Mouse (Mus musculus) neural tube, embryonic 11.5 days (tissue): ENCODE measurements around the gene Eya4. TPM values are rescaled to one million over a fixed set of nuclear protein-coding genes. Genes with fewer than 3 reads are reported as not detected.

Experiments
- ATAC-seq: fragments of 200-750 bp; cut with Nextera tagmentation; 2 replicates; pipeline ENCODE4 v1.8.0; 2017; ENCODE audit warnings: moderate number of reproducible peaks, mild to moderate bottlenecking, moderate TSS enrichment, moderate library complexity; ENCODE audit not compliant: insufficient read depth, low FRiP score, low TSS enrichment
- DNase-seq: peaks from one replicate; pipeline ENCODE4 v3.0.0-alpha.2; 2015; ENCODE audit warnings: low spot score
- H3K27ac ChIP-seq: fragments of 300-500 bp; sonication (generic); 2 replicates; pipeline ENCODE4 v1.5.1; 2014; ENCODE audit warnings: low read depth, mild to moderate bottlenecking, low read length
- H3K27me3 ChIP-seq: fragments of 300-500 bp; sonication (generic); 2 replicates; pipeline ENCODE4 v1.6.1; 2014; ENCODE audit warnings: mild to moderate bottlenecking, low read length, mixed read lengths; ENCODE audit not compliant: control insufficient read depth, insufficient read depth
- H3K36me3 ChIP-seq: fragments of 300-500 bp; sonication (generic); 2 replicates; pipeline ENCODE4 v1.6.1; 2014; ENCODE audit warnings: mild to moderate bottlenecking, low read length, moderate library complexity, mixed read lengths; ENCODE audit not compliant: control insufficient read depth, insufficient read depth
- H3K4me1 ChIP-seq: fragments of 300-500 bp; sonication (generic); 2 replicates; pipeline ENCODE4 v1.6.1; 2014; ENCODE audit warnings: low read length, mixed read lengths; ENCODE audit not compliant: control insufficient read depth, insufficient read depth
- H3K4me2 ChIP-seq: fragments of 300-500 bp; sonication (generic); 2 replicates; pipeline ENCODE4 v1.6.1; 2014; ENCODE audit warnings: low read depth, mild to moderate bottlenecking, moderate library complexity
- H3K4me3 ChIP-seq: fragments of 300-500 bp; sonication (generic); 2 replicates; pipeline ENCODE4 v1.5.1; 2014; ENCODE audit warnings: low read depth, low read length
- H3K9ac ChIP-seq: fragments of 300-500 bp; sonication (generic); 2 replicates; pipeline ENCODE4 v1.6.1; 2014; ENCODE audit warnings: mild to moderate bottlenecking, low read length
- H3K9me3 ChIP-seq: fragments of 300-500 bp; sonication (generic); 2 replicates; pipeline ENCODE4 v1.6.1; 2016; ENCODE audit warnings: low read length; ENCODE audit not compliant: control insufficient read depth
- WGBS: fragments of 180-500 bp; shearing (Covaris S2); extraction: QIAGEN DNeasy Blood & Tissue Kit; methylation state at CpG from one replicate; pipeline ENCODE4 v1.1.7; 2014; 5-methylcytosine and 5-hydroxymethylcytosine counted together
- polyA plus RNA-seq: library from polyadenylated mRNA; unstranded; fragments of >200 nt; fragmentation: Nextera tagmentation; extraction: Ambion mirVana; gene quantifications from 2 replicates; pipeline ENCODE4 v1.2.1, GENCODE M21; 2014

Eya4 gene
- polyA plus RNA-seq, 1 experiment from 2014 or later: 5.0 TPM

GRCm38 (mm10) chr10:23211381-23211780 lies 139.2 kb downstream of the Eya4 start:
- no peaks in the 10 kb centered on the region for H3K9me3 ChIP-seq
- DNase-seq: no peak
- no peak overlapping the region for H3K27ac ChIP-seq
- no peak overlapping the region for H3K4me2 ChIP-seq
- 84% methylated on average over 2 of the region's 2 CpGs for WGBS
- H3K27me3 ChIP-seq: no peaks in the 10 kb centered on the region
- ATAC-seq: no peak
- H3K36me3 ChIP-seq: no peaks in the 10 kb centered on the region
- no peaks in the 10 kb centered on the region for H3K4me1 ChIP-seq
- no peak overlapping the region for H3K9ac ChIP-seq
- no peak overlapping the region for H3K4me3 ChIP-seq

DNA sequence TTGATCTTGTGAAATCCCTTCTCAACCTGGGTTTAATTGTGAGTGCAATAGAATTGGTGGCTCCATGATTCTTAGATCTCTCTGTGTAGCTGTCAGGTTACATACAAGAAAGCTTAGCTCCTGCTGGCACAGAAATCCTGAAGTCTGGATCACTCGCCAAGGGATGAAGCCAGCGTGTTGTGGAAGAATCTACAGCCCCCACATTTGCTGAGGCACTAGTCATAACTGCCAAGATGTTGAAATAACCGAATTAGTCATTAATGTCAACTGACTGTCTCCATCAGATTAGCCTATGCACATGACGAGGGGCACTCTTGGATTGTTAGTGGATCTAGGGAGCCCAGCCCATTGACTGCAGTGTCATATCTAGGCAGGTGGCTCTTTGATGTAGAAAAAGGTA lies 146.7 kb downstream of the Eya4 start:
- Histone ChIP-seq H3K9ac (no peak overlapping the region), H3K4me3 (no peak overlapping the region), H3K4me2 (no peak overlapping the region), H3K27ac (no peak overlapping the region), H3K9me3 (no peaks in the 10 kb centered on the region), H3K4me1 (no peaks in the 10 kb centered on the region), H3K36me3 (no peaks in the 10 kb centered on the region), H3K27me3 (no peaks in the 10 kb centered on the region)
- no peak for DNase-seq
- 81% methylated on average over 4 of the region's 4 CpGs for WGBS
- ATAC-seq: no peak

- no peaks in the 10 kb centered on the region for H3K36me3 ChIP-seq
- no peaks in the 10 kb centered on the region for H3K9me3 ChIP-seq
- no peaks in the 10 kb centered on the region for H3K27me3 ChIP-seq
- no peak overlapping the region for H3K27ac ChIP-seq
- ATAC-seq (no peak), DNase-seq (no peak)
- H3K4me2 ChIP-seq: no peak overlapping the region
- no peaks in the 10 kb centered on the region for H3K4me1 ChIP-seq
- WGBS: 66% methylated on average over 10 of the region's 10 CpGs
- no peak overlapping the region for H3K4me3 ChIP-seq
- H3K9ac ChIP-seq: no peak overlapping the region
Observed at GRCm38 (mm10) chr10:23203144-23203838, 147.3 kb downstream of the Eya4 start.

GRCm38 (mm10) chr10:23202591-23202990 lies 148.0 kb downstream of the Eya4 start:
- H3K27me3 ChIP-seq: no peaks in the 10 kb centered on the region
- DNase-seq (no peak), ATAC-seq (no peak)
- H3K4me3 ChIP-seq: no peak overlapping the region
- H3K27ac ChIP-seq: no peak overlapping the region
- H3K9ac ChIP-seq: no peak overlapping the region
- H3K9me3 ChIP-seq: no peaks in the 10 kb centered on the region
- no peaks in the 10 kb centered on the region for H3K36me3 ChIP-seq
- 93% methylated on average over 4 of the region's 4 CpGs for WGBS
- no peaks in the 10 kb centered on the region for H3K4me1 ChIP-seq
- H3K4me2 ChIP-seq: no peak overlapping the region

- Histone ChIP-seq H3K4me1 (no peaks in the 10 kb centered on the region; the same call in 1 of the 2 replicates), H3K4me3 (no peak overlapping the region), H3K9me3 (no peaks in the 10 kb centered on the region), H3K27me3 (no peaks in the 10 kb centered on the region), H3K9ac (no peak overlapping the region), H3K36me3 (no peaks in the 10 kb centered on the region), H3K27ac (no peak overlapping the region), H3K4me2 (no peak overlapping the region)
- 79% methylated on average over 5 of the region's 5 CpGs for WGBS
- no peak for ATAC-seq
- no peak for DNase-seq
Observed at GRCm38 (mm10) chr10:23198251-23198650, 152.3 kb downstream of the Eya4 start.

DNA sequence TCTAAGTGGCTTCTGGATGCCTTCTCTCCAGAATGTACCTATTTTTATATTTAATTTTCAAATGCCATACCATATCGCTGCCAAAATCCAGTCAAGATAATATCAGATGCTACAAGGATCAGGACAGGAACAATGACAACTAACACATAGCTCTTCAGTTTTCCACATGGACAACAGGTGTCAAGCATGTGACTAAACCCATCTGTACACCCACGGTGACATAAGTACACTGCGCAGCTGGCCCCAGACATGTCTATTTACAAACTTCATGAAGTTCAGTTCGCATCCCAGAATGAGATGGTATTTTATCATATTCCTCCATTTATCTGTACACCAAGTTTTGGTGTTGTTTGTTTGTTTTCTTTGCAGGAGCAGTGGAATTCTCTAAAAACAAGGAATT lies 154.2 kb downstream of the Eya4 start:
- DNase-seq (no peak), ATAC-seq (no peak)
- Histone ChIP-seq H3K4me3 (no peak overlapping the region), H3K4me1 (no peaks in the 10 kb centered on the region; the same call in 1 of the 2 replicates), H3K27me3 (no peaks in the 10 kb centered on the region), H3K9me3 (no peaks in the 10 kb centered on the region), H3K9ac (no peak overlapping the region), H3K27ac (no peak overlapping the region), H3K36me3 (no peaks in the 10 kb centered on the region), H3K4me2 (no peak overlapping the region)
- 91% methylated on average over 4 of the region's 4 CpGs for WGBS

DNA sequence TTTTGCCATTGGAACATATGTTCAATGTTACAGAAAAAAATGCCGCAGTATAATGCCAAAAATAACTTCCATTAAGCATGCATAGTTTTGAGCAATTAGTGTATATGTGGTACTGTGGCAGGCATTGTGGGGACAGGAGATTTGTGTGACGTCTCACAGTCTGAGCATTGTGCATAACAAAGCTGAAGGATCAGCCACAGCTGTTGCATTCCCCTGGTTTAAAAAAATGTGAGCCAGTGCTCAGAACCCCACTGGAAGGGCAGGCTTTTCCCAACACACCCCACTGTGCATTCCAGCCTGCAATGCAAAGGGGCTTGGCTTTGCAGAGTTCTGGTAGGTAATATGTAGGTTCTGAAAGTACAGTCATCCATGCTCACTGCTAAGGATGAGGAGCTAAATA lies 155.2 kb downstream of the Eya4 start:
- DNase-seq: peak; percentile 50
- Histone ChIP-seq H3K4me3 (no peak overlapping the region), H3K4me1 (no peaks in the 10 kb centered on the region; the same call in 1 of the 2 replicates), H3K4me2 (no peak overlapping the region), H3K36me3 (no peaks in the 10 kb centered on the region), H3K9ac (no peak overlapping the region), H3K27ac (no peak overlapping the region), H3K27me3 (no peaks in the 10 kb centered on the region), H3K9me3 (no peaks in the 10 kb centered on the region)
- 35% methylated on average over 2 of the region's 2 CpGs for WGBS
- ATAC-seq: peak; percentile 78

- WGBS: 60% methylated on average over 10 of the region's 10 CpGs
- Histone ChIP-seq H3K27me3 (no peaks in the 10 kb centered on the region), H3K4me1 (no peaks in the 10 kb centered on the region; the same call in 1 of the 2 replicates), H3K4me2 (no peak overlapping the region), H3K4me3 (no peak overlapping the region), H3K27ac (no peak overlapping the region), H3K9me3 (no peaks in the 10 kb centered on the region), H3K36me3 (no peaks in the 10 kb centered on the region), H3K9ac (no peak overlapping the region)
- ATAC-seq (no peak), DNase-seq (no peak)
Observed at GRCm38 (mm10) chr10:23189836-23190235, 160.8 kb downstream of the Eya4 start.

- Histone ChIP-seq H3K4me1 (peaks cover under 1% of the 10 kb centered on the region), H3K4me3 (no peak overlapping the region), H3K9me3 (no peaks in the 10 kb centered on the region), H3K36me3 (no peaks in the 10 kb centered on the region), H3K27ac (no peak overlapping the region), H3K4me2 (no peak overlapping the region), H3K27me3 (no peaks in the 10 kb centered on the region), H3K9ac (no peak overlapping the region)
- no peak for DNase-seq
- whole genome bisulfite sequencing: 87% methylated on average over 6 of the region's 6 CpGs
- ATAC-seq: no peak
Observed at GRCm38 (mm10) chr10:23185391-23185790, 165.2 kb downstream of the Eya4 start.
